Mouse (Mus musculus) neural tube, embryonic 12.5 days (tissue): ENCODE results near the gene Tbccd1. TPM values are rescaled to one million over a fixed set of nuclear protein-coding genes. Genes with fewer than 3 reads are reported as not detected.

Experiments used
- ATAC-seq: fragments of 200-750 bp; cut with Nextera tagmentation; 2 replicates; pipeline ENCODE4 v1.8.0; 2017; ENCODE audit warnings: low read depth, mild to moderate bottlenecking, moderate TSS enrichment, moderate library complexity; ENCODE audit not compliant: low FRiP score
- H3K27ac ChIP-seq: fragments of 300-500 bp; sonication (generic); 2 replicates; pipeline ENCODE4 v1.5.1; 2016
- H3K27me3 ChIP-seq: fragments of 300-500 bp; sonication (generic); replicated peaks from 2 replicates; pipeline ENCODE4 v1.6.1; 2016; ENCODE audit warnings: mild to moderate bottlenecking
- H3K36me3 ChIP-seq: fragments of 300-500 bp; sonication (generic); 2 replicates; pipeline ENCODE4 v1.6.1; 2016; ENCODE audit warnings: mild to moderate bottlenecking
- H3K4me1 ChIP-seq: fragments of 300-500 bp; sonication (generic); 2 replicates; pipeline ENCODE4 v1.6.1; 2016
- H3K4me2 ChIP-seq: fragments of 300-500 bp; sonication (generic); replicated peaks from 2 replicates; pipeline ENCODE4 v1.6.1; 2016; ENCODE audit warnings: mild to moderate bottlenecking
- H3K4me3 ChIP-seq: fragments of 300-500 bp; sonication (generic); 2 replicates; pipeline ENCODE4 v1.5.1; 2016
- H3K9ac ChIP-seq: fragments of 300-500 bp; sonication (generic); 2 replicates; pipeline ENCODE4 v1.6.1; 2016; ENCODE audit warnings: mild to moderate bottlenecking
- H3K9me3 ChIP-seq: fragments of 300-500 bp; sonication (generic); 2 replicates; pipeline ENCODE4 v1.6.1; 2016; ENCODE audit warnings: mild to moderate bottlenecking
- WGBS: fragments of 180-500 bp; shearing (Covaris S2); methylation state at CpG from one replicate; pipeline ENCODE4 v1.1.7; 2016; 5-methylcytosine and 5-hydroxymethylcytosine counted together
- polyA plus RNA-seq: library from polyadenylated mRNA; unstranded; fragments of >200 nt; fragmentation: Nextera tagmentation; extraction: Ambion mirVana; gene quantifications from 2 replicates; pipeline ENCODE4 v1.2.1, GENCODE M21; 2016

Tbccd1 gene
- polyA plus RNA-seq, 1 experiment from 2014 or later, result 28.9 TPM

DNA sequence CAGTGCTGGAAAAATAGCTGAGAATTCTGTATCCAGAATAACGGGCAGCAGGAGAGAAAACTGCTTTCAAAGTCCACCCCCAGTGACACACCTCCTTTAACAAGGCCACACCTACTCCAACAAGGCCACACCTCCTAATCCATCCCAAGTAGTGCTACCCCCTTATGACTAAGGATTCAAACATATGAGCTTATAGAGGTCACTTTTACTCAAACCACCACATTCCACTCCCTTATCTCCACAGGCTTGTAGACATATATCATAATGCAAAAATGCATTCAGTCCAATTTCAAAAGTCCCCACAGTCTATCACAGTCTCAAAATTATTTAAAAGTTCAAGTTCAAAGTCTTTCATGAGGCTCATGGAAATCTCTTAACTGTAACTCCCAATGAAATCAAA is 9.8 kb downstream of the Tbccd1 start:
- Histone ChIP-seq H3K27me3 (no peaks in the 10 kb centered on the region), H3K4me3 (no peak overlapping the region), H3K4me2 (no peak overlapping the region), H3K4me1 (no peaks in the 10 kb centered on the region), H3K27ac (no peak overlapping the region), H3K9me3 (no peaks in the 10 kb centered on the region), H3K9ac (no peak overlapping the region), H3K36me3 (no peaks in the 10 kb centered on the region)
- ATAC-seq, result no peak
- WGBS, result 94% methylated on average over 1 of the region's 1 CpGs

DNA sequence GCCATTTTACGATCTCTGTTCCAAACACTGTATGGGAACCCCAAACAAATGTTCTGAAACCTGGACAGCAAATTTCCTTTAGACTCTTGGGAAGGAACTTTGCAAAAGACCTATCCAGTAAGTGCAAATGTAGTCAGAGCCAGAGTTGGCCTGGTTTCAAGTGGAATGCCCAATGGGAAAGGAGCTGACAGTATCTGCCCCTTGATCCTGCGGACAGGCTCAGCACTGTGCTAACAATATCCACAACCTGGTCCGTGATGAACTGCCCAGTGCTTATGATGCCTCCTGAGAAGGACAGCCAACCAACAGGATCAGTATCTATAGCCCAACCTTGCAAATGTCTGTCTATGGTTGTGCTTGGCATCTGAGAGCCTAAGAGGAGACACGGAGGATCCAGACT is 12.0 kb downstream of the Tbccd1 start:
- no peak for ATAC-seq
- H3K4me3 ChIP-seq, result no peak overlapping the region
- no peaks in the 10 kb centered on the region for H3K27me3 ChIP-seq
- H3K4me2 ChIP-seq, result no peak overlapping the region
- H3K4me1 ChIP-seq, result no peaks in the 10 kb centered on the region
- no peaks in the 10 kb centered on the region for H3K9me3 ChIP-seq
- peaks cover 7% of the 10 kb centered on the region; the same call in 1 of the 2 replicates for H3K36me3 ChIP-seq
- WGBS, result 84% methylated on average over 4 of the region's 4 CpGs
- no peak overlapping the region for H3K9ac ChIP-seq
- H3K27ac ChIP-seq, result no peak overlapping the region

DNA sequence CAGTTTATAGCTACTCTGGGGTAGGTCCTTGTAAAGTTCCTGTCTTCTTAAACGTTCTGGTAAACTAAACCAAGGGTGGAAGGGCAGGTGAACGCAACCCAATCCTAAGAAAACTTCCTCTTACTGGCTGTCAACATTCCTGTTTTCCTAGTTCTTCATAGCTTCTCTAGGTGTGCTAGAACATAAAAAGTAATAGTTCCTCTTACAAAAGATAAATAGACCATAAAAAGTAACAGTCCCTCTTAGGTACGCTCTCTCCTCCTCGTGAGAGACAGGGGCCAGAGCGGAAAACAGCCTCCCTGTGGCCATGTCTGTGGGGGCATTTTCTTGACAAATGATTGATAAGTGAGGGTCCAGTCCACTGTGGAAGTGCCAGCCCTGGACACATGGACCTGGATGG is 12.6 kb downstream of the Tbccd1 start:
- 42% methylated on average over 5 of the region's 5 CpGs for WGBS
- Histone ChIP-seq H3K27me3 (no peaks in the 10 kb centered on the region), H3K4me3 (no peak overlapping the region; the same call in 1 of the 2 replicates), H3K9ac (no peak overlapping the region), H3K36me3 (peaks cover 13% of the 10 kb centered on the region; the same call in 1 of the 2 replicates), H3K4me1 (no peaks in the 10 kb centered on the region), H3K4me2 (peak overlapping the region; percentile 82), H3K9me3 (no peaks in the 10 kb centered on the region), H3K27ac (no peak overlapping the region)
- 0 out of 2 replicates have a peak, but pooled peaks have one; percentile 27 for ATAC-seq

DNA sequence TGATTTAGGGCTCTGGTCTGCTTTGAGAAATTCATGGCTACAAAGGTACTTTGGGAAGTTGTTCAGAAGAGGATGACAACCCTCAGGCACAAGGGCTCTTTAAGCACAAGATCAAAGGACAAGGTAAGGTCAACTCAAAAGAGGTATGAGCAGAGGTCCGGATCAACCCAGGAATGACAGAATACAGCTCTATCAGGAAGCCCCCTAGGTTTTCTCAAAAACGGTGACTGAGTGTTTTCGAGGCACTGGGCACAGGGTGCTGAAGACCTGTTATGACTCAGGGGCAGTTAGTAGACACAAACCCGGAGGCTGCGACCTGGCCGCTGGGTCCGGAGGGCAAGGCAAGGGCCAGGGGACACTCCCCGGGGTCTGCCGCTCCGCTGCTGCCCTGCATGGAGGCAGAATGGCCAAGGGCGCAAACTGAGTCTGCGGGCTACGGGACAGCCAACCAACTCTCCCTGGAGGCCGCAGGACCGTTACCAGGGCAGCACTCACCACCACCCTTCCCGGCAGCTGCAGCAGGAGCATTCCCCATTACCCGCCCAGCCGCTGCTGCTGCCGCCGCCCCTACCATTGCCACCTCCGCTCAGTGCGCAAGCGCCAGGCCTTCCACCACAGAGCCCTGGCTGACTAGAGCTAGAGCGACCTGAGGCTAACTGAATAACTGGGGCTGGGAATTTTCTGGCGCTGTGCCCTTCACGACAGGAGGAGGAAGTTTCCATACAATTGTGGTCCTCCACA is 13.2 kb downstream of the Tbccd1 start:
- no peaks in the 10 kb centered on the region for H3K4me1 ChIP-seq
- peak overlapping the region; percentile 46 for H3K4me3 ChIP-seq
- peak overlapping the region; percentile 82 for H3K4me2 ChIP-seq
- H3K27me3 ChIP-seq, result no peaks in the 10 kb centered on the region
- 3% methylated on average over 26 of the region's 26 CpGs for WGBS
- H3K36me3 ChIP-seq, result peaks cover 17% of the 10 kb centered on the region; the same call in 1 of the 2 replicates
- ATAC-seq, result peak; percentile 95
- H3K9ac ChIP-seq, result peak overlapping the region; percentile 62
- H3K27ac ChIP-seq, result no peak overlapping the region
- H3K9me3 ChIP-seq, result no peaks in the 10 kb centered on the region

DNA sequence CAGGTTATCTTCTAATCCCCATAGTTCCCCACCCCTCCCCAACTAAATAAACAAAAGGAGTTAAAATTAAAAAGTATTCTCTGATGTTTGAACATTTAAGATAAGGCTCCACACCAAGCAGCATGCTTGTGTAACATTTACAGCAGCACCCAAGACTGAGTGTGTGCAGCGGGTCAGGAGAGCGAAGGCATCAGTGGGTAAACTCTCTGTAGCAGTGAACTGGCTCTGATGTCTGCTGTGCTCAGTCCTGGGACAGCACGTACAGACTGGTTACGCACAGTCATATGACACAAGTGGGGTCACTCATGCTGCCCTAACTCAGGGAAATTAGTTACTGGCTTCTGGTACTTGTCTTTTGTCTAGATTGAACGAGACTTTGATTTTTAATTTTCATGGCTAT is 14.6 kb downstream of the Tbccd1 start:
- ATAC-seq, result no peak
- Histone ChIP-seq H3K36me3 (peaks cover 17% of the 10 kb centered on the region; the same call in 1 of the 2 replicates), H3K4me3 (no peak overlapping the region), H3K4me1 (no peaks in the 10 kb centered on the region), H3K9ac (no peak overlapping the region), H3K27ac (no peak overlapping the region), H3K4me2 (no peak overlapping the region), H3K27me3 (no peaks in the 10 kb centered on the region), H3K9me3 (no peaks in the 10 kb centered on the region)
- 92% methylated on average over 5 of the region's 5 CpGs for WGBS

DNA sequence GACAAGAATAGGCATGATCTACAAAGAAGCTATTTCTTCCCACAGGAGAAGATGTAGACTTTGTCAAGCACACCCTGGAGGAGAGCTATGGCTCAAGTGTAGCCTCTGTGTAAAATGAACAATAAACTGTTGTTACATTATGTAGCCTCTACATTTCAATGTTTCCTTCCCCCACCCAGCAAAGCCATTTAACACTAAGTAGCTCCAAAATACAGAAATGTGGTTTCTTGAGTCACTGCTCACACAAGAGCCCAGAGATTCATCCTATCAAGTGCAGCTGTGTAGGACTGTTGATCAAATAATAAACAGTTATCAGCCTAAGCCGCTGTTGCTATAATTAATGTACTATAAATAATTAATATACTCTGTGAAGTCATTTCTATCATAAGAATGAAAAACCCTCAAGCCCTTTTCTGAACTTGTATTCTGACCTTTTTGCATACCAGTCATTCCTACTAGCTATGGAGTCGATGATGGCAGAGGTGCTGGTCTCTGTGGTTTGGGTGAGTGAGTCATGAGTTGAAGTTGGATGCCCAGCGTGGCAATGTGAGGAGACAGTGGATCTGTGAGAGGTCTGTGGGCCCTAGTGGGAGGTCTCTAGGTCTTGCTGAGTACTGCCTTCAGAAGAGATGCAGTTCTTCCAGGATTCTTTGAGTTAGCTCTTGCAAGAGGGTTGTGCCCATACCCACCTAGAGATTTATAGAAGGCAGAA is 18.2 kb downstream of the Tbccd1 start:
- Histone ChIP-seq H3K4me1 (no peaks in the 10 kb centered on the region), H3K36me3 (peaks cover 28% of the 10 kb centered on the region; the same call in 1 of the 2 replicates)
- WGBS, result 90% methylated on average over 3 of the region's 3 CpGs

DNA sequence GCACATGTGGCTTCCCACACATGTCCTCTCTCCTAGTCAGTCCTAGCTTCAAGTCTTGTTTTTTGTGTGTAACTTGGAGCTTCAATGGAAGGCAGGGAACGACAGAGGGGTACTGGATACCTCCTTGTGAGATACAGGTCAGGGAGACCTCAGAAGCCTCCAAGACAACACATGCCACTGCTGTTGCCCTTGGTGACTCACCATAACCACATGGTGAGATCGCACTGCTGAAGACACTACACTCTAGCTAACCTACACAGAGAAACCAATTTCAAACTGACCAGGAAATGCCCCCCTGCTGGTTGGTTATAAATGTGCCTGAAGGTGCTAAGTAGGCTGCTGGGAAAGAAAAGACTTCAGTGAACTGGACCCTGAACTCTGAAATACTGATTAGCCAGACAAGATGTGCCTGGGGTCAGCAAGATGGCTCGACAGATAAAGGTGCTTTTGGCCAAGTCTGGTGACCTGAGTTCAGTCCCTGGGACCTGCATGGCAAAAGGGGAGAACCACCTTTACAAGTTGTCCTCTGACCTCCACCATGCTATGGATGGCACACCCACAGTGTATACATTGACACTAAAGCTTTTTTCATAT is 24.4 kb downstream of the Tbccd1 start:
- peaks cover 27% of the 10 kb centered on the region for H3K36me3 ChIP-seq
- no peak overlapping the region for H3K4me2 ChIP-seq
- H3K9me3 ChIP-seq, result no peaks in the 10 kb centered on the region
- WGBS, result 89% methylated on average over 3 of the region's 3 CpGs
- ATAC-seq, result no peak
- no peak overlapping the region for H3K4me3 ChIP-seq
- H3K27ac ChIP-seq, result no peak overlapping the region
- no peak overlapping the region for H3K9ac ChIP-seq
- no peaks in the 10 kb centered on the region for H3K4me1 ChIP-seq
- H3K27me3 ChIP-seq, result no peaks in the 10 kb centered on the region

More for the DNA sequence above, 18.2 kb downstream of the Tbccd1 start:
- H3K27me3 ChIP-seq, result no peaks in the 10 kb centered on the region
- no peak overlapping the region for H3K9ac ChIP-seq
- no peaks in the 10 kb centered on the region for H3K9me3 ChIP-seq
- H3K27ac ChIP-seq, result no peak overlapping the region
- no peak overlapping the region for H3K4me3 ChIP-seq
- no peak for ATAC-seq
- H3K4me2 ChIP-seq, result no peak overlapping the region

DNA sequence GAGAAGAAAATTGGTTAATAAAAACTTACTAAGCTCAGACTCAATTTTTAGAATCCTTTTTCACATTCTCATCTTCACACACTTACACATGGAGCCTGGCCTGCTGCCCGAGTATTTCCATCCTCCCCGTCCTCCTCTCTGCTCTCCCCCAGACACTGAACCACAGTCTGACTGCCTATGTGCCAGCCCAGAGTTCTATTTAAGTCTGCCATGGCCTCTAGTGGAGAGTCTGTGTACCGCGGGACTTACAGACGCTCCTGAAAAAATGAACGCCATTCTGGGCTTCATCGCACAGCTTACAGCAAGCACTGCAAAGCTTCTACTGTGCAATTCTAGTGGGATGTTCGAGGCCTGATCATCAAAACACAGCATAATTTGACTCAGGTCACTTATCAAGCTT is 36.7 kb downstream of the Tbccd1 start:
- H3K4me3 ChIP-seq, result no peak overlapping the region
- no peak overlapping the region for H3K27ac ChIP-seq
- H3K9me3 ChIP-seq, result no peaks in the 10 kb centered on the region
- no peaks in the 10 kb centered on the region for H3K27me3 ChIP-seq
- H3K4me1 ChIP-seq, result no peaks in the 10 kb centered on the region
- no peak overlapping the region for H3K9ac ChIP-seq
- peaks cover 14% of the 10 kb centered on the region for H3K36me3 ChIP-seq
- no peak for ATAC-seq
- H3K4me2 ChIP-seq, result no peak overlapping the region
- 58% methylated on average over 8 of the region's 8 CpGs for WGBS

DNA sequence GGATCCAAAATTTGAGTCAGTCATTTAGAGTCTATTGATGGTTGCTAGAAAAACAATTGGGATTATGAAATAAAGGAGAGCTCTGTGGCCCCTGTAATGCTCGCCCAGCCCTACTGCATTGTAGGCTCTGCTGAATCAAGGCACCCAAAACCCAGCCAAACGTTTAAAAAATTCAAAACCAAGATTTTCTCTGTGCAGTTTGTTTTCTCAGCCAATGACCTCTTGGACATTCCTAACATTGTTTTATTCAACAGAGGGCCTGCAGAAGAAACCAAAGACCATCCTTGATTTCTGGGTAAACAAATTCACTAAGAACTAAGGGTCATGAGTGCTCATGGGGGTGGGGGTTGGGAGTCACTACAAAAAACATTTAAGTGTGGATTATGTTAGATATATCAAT is 46.0 kb downstream of the Tbccd1 start, which contains the start of gene Crygs:
Crygs (minus strand) TSS at position 101 of the 400 bp plus-strand sequence.
- ATAC-seq, result no peak
- WGBS, result 83% methylated on average over 2 of the region's 2 CpGs
- Histone ChIP-seq H3K36me3 (peaks cover 10% of the 10 kb centered on the region; the same call in 1 of the 2 replicates), H3K4me2 (no peak within 1 kb of the TSS), H3K4me1 (no peaks in the 10 kb centered on the region), H3K9ac (no peak within 1 kb of the TSS), H3K4me3 (no peak within 1 kb of the TSS), H3K27me3 (peaks cover 17% of the 10 kb centered on the region), H3K27ac (no peak within 1 kb of the TSS), H3K9me3 (no peaks in the 10 kb centered on the region)

DNA sequence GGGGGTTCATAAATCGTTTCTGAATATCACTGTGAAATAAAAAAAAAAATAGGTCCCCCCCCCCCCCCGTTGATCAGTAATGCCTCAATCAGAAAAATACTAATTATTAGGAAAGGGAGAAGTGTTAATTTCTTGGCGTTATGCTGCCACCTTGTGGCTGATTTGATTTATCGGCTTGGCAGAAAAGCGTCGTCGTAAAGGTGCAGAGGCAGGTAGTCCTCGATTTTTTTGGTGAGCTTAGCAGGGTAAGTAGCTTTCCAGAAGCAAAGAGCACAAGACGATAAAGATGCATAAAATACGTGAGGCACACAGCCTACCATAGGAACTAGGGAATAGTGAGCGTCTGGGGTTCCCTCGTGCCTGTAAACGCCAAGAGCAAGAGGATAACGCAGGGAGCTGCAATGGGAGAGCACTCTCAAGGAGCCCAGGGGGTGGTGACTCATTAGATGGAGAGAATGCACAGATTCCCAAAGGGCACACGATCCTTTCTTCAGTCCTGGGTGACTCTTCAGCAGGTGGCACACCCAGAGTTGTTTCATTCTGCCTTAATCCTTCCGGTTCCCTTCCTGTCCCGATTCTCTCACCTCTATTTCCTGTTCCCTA is 49.9 kb downstream of the Tbccd1 start:
- WGBS, result 17% methylated on average over 17 of the region's 17 CpGs

DNA sequence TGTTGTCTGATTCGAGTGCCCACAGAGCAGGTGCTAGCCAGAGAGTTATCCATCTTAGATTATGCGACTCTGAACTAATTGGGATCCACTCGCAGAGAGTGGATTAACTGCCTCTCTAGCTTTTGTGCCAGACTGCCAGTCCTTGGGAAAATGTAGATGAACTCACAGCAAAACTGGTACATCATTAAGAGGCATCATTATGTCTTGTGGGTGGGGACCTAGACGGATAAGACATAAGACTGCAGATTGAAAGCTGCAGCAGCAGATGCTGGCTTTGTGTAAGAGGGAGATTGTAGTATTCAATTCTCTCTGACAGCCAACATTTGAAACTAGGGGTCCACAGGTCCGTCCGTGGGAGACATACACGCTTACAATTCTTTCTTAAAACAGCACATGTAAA is 54.7 kb downstream of the Tbccd1 start:
- 79% methylated on average over 7 of the region's 7 CpGs for WGBS
- H3K27me3 ChIP-seq, result peaks cover 64% of the 10 kb centered on the region

More for the DNA sequence above, 49.9 kb downstream of the Tbccd1 start:
- H3K27ac ChIP-seq, result no peak overlapping the region
- H3K36me3 ChIP-seq, result no peaks in the 10 kb centered on the region
- no peak for ATAC-seq
- H3K9me3 ChIP-seq, result no peaks in the 10 kb centered on the region
- H3K4me1 ChIP-seq, result no peaks in the 10 kb centered on the region
- peak overlapping the region; percentile 38; the same call in 1 of the 2 replicates for H3K4me2 ChIP-seq
- H3K27me3 ChIP-seq, result peaks cover 47% of the 10 kb centered on the region
- no peak overlapping the region for H3K9ac ChIP-seq
- H3K4me3 ChIP-seq, result no peak overlapping the region

DNA sequence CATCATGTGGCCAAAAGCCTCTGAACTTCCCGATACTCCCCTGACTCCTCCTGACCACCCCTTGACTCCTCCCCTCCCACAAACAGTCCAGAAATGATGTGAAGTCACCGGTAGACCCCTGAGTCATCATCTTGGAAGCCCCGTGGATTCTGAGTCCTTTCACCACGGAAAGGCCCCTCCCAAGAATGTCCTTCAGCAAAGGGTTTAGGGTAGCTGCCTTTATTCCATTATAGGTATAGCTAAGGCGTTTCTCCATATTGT is 56.7 kb downstream of the Tbccd1 start:
- Histone ChIP-seq H3K36me3 (no peaks in the 10 kb centered on the region), H3K27ac (no peak overlapping the region), H3K9me3 (no peaks in the 10 kb centered on the region), H3K4me3 (no peak overlapping the region), H3K9ac (no peak overlapping the region), H3K4me1 (peaks cover 10% of the 10 kb centered on the region), H3K4me2 (no peak overlapping the region), H3K27me3 (peaks cover 73% of the 10 kb centered on the region)
- ATAC-seq, result peak; percentile 31; the same call in 1 of the 2 replicates
- 16% methylated on average over 5 of the region's 5 CpGs for WGBS

More for the DNA sequence above, 54.7 kb downstream of the Tbccd1 start:
- H3K4me2 ChIP-seq, result no peak overlapping the region
- H3K9me3 ChIP-seq, result no peaks in the 10 kb centered on the region
- no peak overlapping the region for H3K9ac ChIP-seq
- ATAC-seq, result no peak
- H3K4me3 ChIP-seq, result no peak overlapping the region
- no peak overlapping the region for H3K27ac ChIP-seq
- H3K36me3 ChIP-seq, result no peaks in the 10 kb centered on the region
- peaks cover 10% of the 10 kb centered on the region for H3K4me1 ChIP-seq
